Mouse (Mus musculus): Measurements from ENCODE around the gene Dnmt3a. TPM values are rescaled to one million over a fixed set of nuclear protein-coding genes. Genes with fewer than 3 reads are reported as not detected.
A peak's percentile ranks its signal among the peaks of the same experiment; 100 is the strongest.

The Dnmt3a gene
- polyA plus RNA-seq, 1 experiment from 2014 or later, result 13.3 TPM

- DNase-seq (ENCODE audit: low read depth, low spot score), result no peak
- CTCF ChIA-PET, result no interaction called here
- TF ChIP-seq CTCF (IDR thresholded peaks at IDR 0.05), result no peak
- no peaks in the 10 kb centered on the region for H3K27me3 ChIP-seq
- ATAC-seq, result peak; percentile 52
- in situ Hi-C loops (cut with MboI; ENCODE audit: low pct_unique_long_range_greater_than_20kb), result loop anchor here (10.0 kb wide), 1 partner anchor 112 kb away; no protein-coding TSS in a partner anchor
- POLR2A ChIA-PET, result no interaction called here
Measured at GRCm38 (mm10) chr12:3806703-3807547, 1.1 kb downstream of the Dnmt3a start.

- in situ Hi-C loops (cut with MboI; ENCODE audit: low pct_unique_long_range_greater_than_20kb), result loop anchor here (10.0 kb wide), 1 partner anchor 113 kb away; no protein-coding TSS in a partner anchor
- ChIA-PET CTCF (interaction anchor here (1.4 kb wide), 1 partner anchor 24 kb away, joined by 3 read pairs; no protein-coding TSS in a partner anchor), POLR2A (no interaction called here)
- peak; percentile 24 for ATAC-seq
- TF ChIP-seq CTCF (IDR thresholded peaks at IDR 0.05), result no peak
- H3K27me3 ChIP-seq, result no peaks in the 10 kb centered on the region
- no peak for DNase-seq (ENCODE audit: low read depth, low spot score)
Measured at GRCm38 (mm10) chr12:3807548-3808395, 2.0 kb downstream of the Dnmt3a start.

- H3K27me3 ChIP-seq, result no peaks in the 10 kb centered on the region
- TF ChIP-seq CTCF (IDR thresholded peaks at IDR 0.05), result no peak
- no peak for DNase-seq (ENCODE audit: low read depth, low spot score)
- in situ Hi-C loops (cut with MboI; ENCODE audit: low pct_unique_long_range_greater_than_20kb), result loop anchor here (10.0 kb wide), 1 partner anchor 114 kb away; no protein-coding TSS in a partner anchor
- ChIA-PET POLR2A (interaction anchor here (1.4 kb wide), 1 partner anchor 10 kb away, joined by 4 read pairs; no protein-coding TSS in a partner anchor), CTCF (interaction anchor here (1.4 kb wide), 1 partner anchor 23 kb away, joined by 3 read pairs; no protein-coding TSS in a partner anchor)
- no peak for ATAC-seq
Measured at GRCm38 (mm10) chr12:3808396-3808981, 2.7 kb downstream of the Dnmt3a start.

GRCm38 (mm10) chr12:3809520-3810180 lies 3.8 kb downstream of the Dnmt3a start:
- CTCF ChIA-PET, result interaction anchor here (1.4 kb wide), 1 partner anchor 22 kb away, joined by 3 read pairs; no protein-coding TSS in a partner anchor
- ATAC-seq, result no peak
- TF ChIP-seq CTCF (IDR thresholded peaks at IDR 0.05), result no peak
- POLR2A ChIA-PET, result interaction anchor here (0.6 to 1.4 kb wide), 2 partner anchors 8 to 22 kb away, joined by 4 read pairs; no protein-coding TSS in a partner anchor
- in situ Hi-C loops (cut with MboI; ENCODE audit: low pct_unique_long_range_greater_than_20kb), result loop anchor here (10.0 kb wide), 1 partner anchor 115 kb away; no protein-coding TSS in a partner anchor
- no peaks in the 10 kb centered on the region for H3K27me3 ChIP-seq
- no peak for DNase-seq (ENCODE audit: low read depth, low spot score)

GRCm38 (mm10) chr12:3810455-3810854 lies 4.6 kb downstream of the Dnmt3a start:
- no peak for TF ChIP-seq CTCF (IDR thresholded peaks at IDR 0.05)
- POLR2A ChIA-PET, result interaction anchor here (0.7 kb wide), 1 partner anchor 15 kb away, joined by 4 read pairs; no protein-coding TSS in a partner anchor
- CTCF ChIA-PET, result interaction anchor here (0.8 kb wide), 1 partner anchor 31 kb away, joined by 4 read pairs; no protein-coding TSS in a partner anchor
- H3K27me3 ChIP-seq, result no peaks in the 10 kb centered on the region
- in situ Hi-C loops (cut with MboI; ENCODE audit: low pct_unique_long_range_greater_than_20kb), result no loop called here
- DNase-seq (ENCODE audit: low read depth, low spot score), result no peak
- no peak for ATAC-seq

GRCm38 (mm10) chr12:3811596-3811995 lies 5.8 kb downstream of the Dnmt3a start:
- in situ Hi-C loops (cut with MboI; ENCODE audit: low pct_unique_long_range_greater_than_20kb), result no loop called here
- no peak for DNase-seq (ENCODE audit: low read depth, low spot score)
- POLR2A ChIA-PET, result interaction anchor here (0.6 kb wide), 1 partner anchor 28 kb away, joined by 3 read pairs; no protein-coding TSS in a partner anchor

GRCm38 (mm10) chr12:3812251-3812650 lies 6.4 kb downstream of the Dnmt3a start:
- DNase-seq (ENCODE audit: low read depth, low spot score) (no peak), ATAC-seq (no peak)
- ChIA-PET POLR2A (interaction anchor here (0.6 kb wide), 1 partner anchor 27 kb away, joined by 3 read pairs; no protein-coding TSS in a partner anchor), CTCF (no interaction called here)
- in situ Hi-C loops (cut with MboI; ENCODE audit: low pct_unique_long_range_greater_than_20kb), result no loop called here
- no peak for TF ChIP-seq CTCF (IDR thresholded peaks at IDR 0.05)
- no peaks in the 10 kb centered on the region for H3K27me3 ChIP-seq

More at GRCm38 (mm10) chr12:3811596-3811995, 5.8 kb downstream of the Dnmt3a start:
- no peaks in the 10 kb centered on the region for H3K27me3 ChIP-seq
- TF ChIP-seq CTCF (IDR thresholded peaks at IDR 0.05), result no peak
- CTCF ChIA-PET, result no interaction called here
- ATAC-seq, result no peak

- in situ Hi-C loops (cut with MboI; ENCODE audit: low pct_unique_long_range_greater_than_20kb), result no loop called here
- H3K27me3 ChIP-seq, result no peaks in the 10 kb centered on the region
- DNase-seq (ENCODE audit: low read depth, low spot score), result no peak
- ChIA-PET POLR2A (no interaction called here), CTCF (no interaction called here)
- TF ChIP-seq CTCF (IDR thresholded peaks at IDR 0.05), result no peak
- no peak for ATAC-seq
Measured at GRCm38 (mm10) chr12:3813138-3813537, 7.3 kb downstream of the Dnmt3a start.

- no peaks in the 10 kb centered on the region for H3K27me3 ChIP-seq
- in situ Hi-C loops (cut with MboI; ENCODE audit: low pct_unique_long_range_greater_than_20kb), result no loop called here
- POLR2A ChIA-PET, result no interaction called here
- TF ChIP-seq CTCF (IDR thresholded peaks at IDR 0.05), result no peak
- CTCF ChIA-PET, result no interaction called here
- ATAC-seq (no peak), DNase-seq (ENCODE audit: low read depth, low spot score) (no peak)
Measured at GRCm38 (mm10) chr12:3815386-3815785, 9.6 kb downstream of the Dnmt3a start.
